Mouse (Mus musculus): ENCODE results near the gene Nrl.
A peak's percentile ranks its signal among the peaks of the same experiment; 100 is the strongest.

Nrl gene

GRCm38 (mm10) chr14:55527940-55528339 lies 3.2 kb upstream of the Nrl start:
- no peak for DNase-seq

GRCm38 (mm10) chr14:55526674-55527073 lies 1.9 kb upstream of the Nrl start:
- DNase-seq: no peak

- no peak for DNase-seq
Observed at GRCm38 (mm10) chr14:55524062-55524461, 719 bp downstream of the Nrl start.

GRCm38 (mm10) chr14:55520451-55521361 lies 4.1 kb downstream of the Nrl start:
- DNase-seq: peak; percentile 70

- no peak for DNase-seq
Observed at GRCm38 (mm10) chr14:55519604-55520003, 5.2 kb downstream of the Nrl start.

GRCm38 (mm10) chr14:55518897-55519296 lies 5.9 kb downstream of the Nrl start:
- DNase-seq: no peak

- no peak for DNase-seq
Observed at GRCm38 (mm10) chr14:55515846-55516245, 8.9 kb downstream of the Nrl start.

GRCm38 (mm10) chr14:55513927-55514326 lies 10.9 kb downstream of the Nrl start:
- DNase-seq: no peak

- DNase-seq: no peak
Observed at GRCm38 (mm10) chr14:55511037-55511436, 13.7 kb downstream of the Nrl start.

GRCm38 (mm10) chr14:55510125-55510731 lies 14.6 kb downstream of the Nrl start, which contains the start of gene Cpne6:
Gene Cpne6, plus strand, starts transcription at chr14:55510445.
- DNase-seq: no peak

GRCm38 (mm10) chr14:55509540-55509939 lies 15.2 kb downstream of the Nrl start:
- DNase-seq: no peak

- no peak for DNase-seq
Observed at GRCm38 (mm10) chr14:55507801-55508200, 17.0 kb downstream of the Nrl start.

GRCm38 (mm10) chr14:55505612-55506011 lies 19.2 kb downstream of the Nrl start:
- no peak for DNase-seq

- peak; percentile 77 for DNase-seq
Observed at GRCm38 (mm10) chr14:55497449-55497821, 27.3 kb downstream of the Nrl start.

- peak; percentile 51 for DNase-seq
Observed at GRCm38 (mm10) chr14:55496761-55497448, 27.9 kb downstream of the Nrl start.

- peak; percentile 72 for DNase-seq
Observed at GRCm38 (mm10) chr14:55495509-55496240, 29.1 kb downstream of the Nrl start.

- peak; percentile 50 for DNase-seq
Observed at GRCm38 (mm10) chr14:55492103-55492502, 32.7 kb downstream of the Nrl start.

GRCm38 (mm10) chr14:55491291-55491833 lies 33.4 kb downstream of the Nrl start:
- peak; percentile 81 for DNase-seq

GRCm38 (mm10) chr14:55490361-55491201 lies 34.2 kb downstream of the Nrl start, which contains the start of gene Carmil3:
Gene Carmil3, plus strand, starts transcription at chr14:55490651.
- peak; percentile 90 for DNase-seq

GRCm38 (mm10) chr14:55486836-55487235 lies 37.9 kb downstream of the Nrl start:
- no peak for DNase-seq

- DNase-seq: no peak
Observed at GRCm38 (mm10) chr14:55484430-55485085, 40.2 kb downstream of the Nrl start.
